Mouse (Mus musculus) ES-E14 (cell line): Measurements from ENCODE around the gene Ncapd3.

ENCODE experiments used
- CHD2 ChIP-seq: IDR thresholded peaks from 2 replicates; pipeline ENCODE4 v1.6.1; 2014; ENCODE audit warnings: mild to moderate bottlenecking, low read depth, low read length, inconsistent platforms
- HCFC1 ChIP-seq: IDR thresholded peaks from 2 replicates; pipeline ENCODE4 v1.6.1; 2012; ENCODE audit warnings: low read length, inconsistent platforms, borderline replicate concordance; ENCODE audit not compliant: insufficient read depth
- MAFK ChIP-seq: IDR thresholded peaks from 2 replicates; pipeline ENCODE4 v1.6.1; 2014; ENCODE audit warnings: mild to moderate bottlenecking, low read depth, low read length, inconsistent platforms; ENCODE audit not compliant: insufficient read depth
- ZNF384 ChIP-seq: IDR thresholded peaks from 2 replicates; pipeline ENCODE4 v1.6.1; 2012; ENCODE audit warnings: low read depth, low read length, inconsistent platforms

DNA sequence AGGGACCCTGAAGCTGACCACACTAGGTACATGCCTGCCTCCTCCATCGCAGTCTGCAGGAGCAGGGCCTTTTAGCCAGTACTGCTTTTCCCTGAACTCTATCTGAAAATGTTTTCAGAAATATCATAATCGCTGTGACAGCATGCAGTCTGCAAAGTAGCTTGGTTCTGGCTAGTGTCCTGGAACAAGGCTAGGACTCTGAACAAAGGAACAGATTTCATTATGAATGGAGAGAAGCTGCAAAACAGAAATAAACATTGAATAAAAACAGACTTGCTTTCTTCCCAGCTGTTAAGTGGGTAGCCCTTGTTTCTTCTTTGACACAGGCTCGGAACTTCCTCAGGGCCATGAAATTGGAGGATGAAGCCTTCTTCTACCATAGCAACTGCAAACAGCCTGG, 24.7 kb upstream of the Ncapd3 start:
- TF ChIP-seq MAFK, result no peak
- TF ChIP-seq ZNF384, result no peak
- TF ChIP-seq HCFC1, result no peak
- no peak for TF ChIP-seq CHD2
